Mouse (Mus musculus): ENCODE data around the gene Dnah10. TPM values are rescaled to one million over a fixed set of nuclear protein-coding genes. Genes with fewer than 3 reads are reported as not detected.

Gene Dnah10
- polyA plus RNA-seq (2014; fragmentation: Nextera tagmentation; extraction: Ambion mirVana): 0.03 and 0.05 TPM in 2 replicates

- H3K4me3 ChIP-seq (ENCODE audit: low read depth, low read length): no peak within 1 kb of the TSS
- H3K9me3 ChIP-seq (ENCODE audit: control insufficient read depth, low read length): no peaks in the 10 kb centered on the region
- H3K36me3 ChIP-seq (ENCODE audit: control insufficient read depth, insufficient read depth, low read length): peaks cover 7% of the 10 kb centered on the region
- ATAC-seq (ENCODE audit: insufficient read depth, low FRiP score, low TSS enrichment): no peak
- WGBS: 9% methylated on average over 29 of the region's 29 CpGs
- no peak within 1 kb of the TSS for H3K9ac ChIP-seq (ENCODE audit: low read length)
- H3K4me1 ChIP-seq (ENCODE audit: control insufficient read depth, insufficient read depth, low read length): peaks cover 3% of the 10 kb centered on the region; the same call in 1 of the 2 replicates
- H3K4me2 ChIP-seq (ENCODE audit: low read depth): no peak within 1 kb of the TSS
- no peak within 1 kb of the TSS for H3K27ac ChIP-seq (ENCODE audit: low read depth, low read length)
- DNase-seq (ENCODE audit: low spot score): peak; percentile 43
- no peaks in the 10 kb centered on the region for H3K27me3 ChIP-seq (ENCODE audit: control insufficient read depth, insufficient read depth, low read length)
Measured at GRCm38 (mm10) chr5:124724997-124725396, at the start of gene Dnah10. Dnah10 (plus strand) TSS chr5:124725085.

- H3K4me1 ChIP-seq (ENCODE audit: control insufficient read depth, insufficient read depth, low read length): no peaks in the 10 kb centered on the region
- DNase-seq (ENCODE audit: low spot score) (no peak), ATAC-seq (ENCODE audit: insufficient read depth, low FRiP score, low TSS enrichment) (no peak)
- no peaks in the 10 kb centered on the region for H3K9me3 ChIP-seq (ENCODE audit: control insufficient read depth, low read length)
- no peak overlapping the region for H3K27ac ChIP-seq (ENCODE audit: low read depth, low read length)
- H3K9ac ChIP-seq (ENCODE audit: low read length): no peak overlapping the region
- WGBS: 94% methylated on average over 5 of the region's 5 CpGs
- no peak overlapping the region for H3K4me2 ChIP-seq (ENCODE audit: low read depth)
- no peaks in the 10 kb centered on the region for H3K27me3 ChIP-seq (ENCODE audit: control insufficient read depth, insufficient read depth, low read length)
- H3K4me3 ChIP-seq (ENCODE audit: low read depth, low read length): no peak overlapping the region
- peaks cover 17% of the 10 kb centered on the region for H3K36me3 ChIP-seq (ENCODE audit: control insufficient read depth, insufficient read depth, low read length)
Measured at GRCm38 (mm10) chr5:124713741-124714140, 11.1 kb upstream of the Dnah10 start.

GRCm38 (mm10) chr5:124715135-124715534 lies 9.8 kb upstream of the Dnah10 start:
- Histone ChIP-seq H3K4me3 (ENCODE audit: low read depth, low read length) (no peak overlapping the region), H3K36me3 (ENCODE audit: control insufficient read depth, insufficient read depth, low read length) (peaks cover 27% of the 10 kb centered on the region), H3K9me3 (ENCODE audit: control insufficient read depth, low read length) (no peaks in the 10 kb centered on the region), H3K4me1 (ENCODE audit: control insufficient read depth, insufficient read depth, low read length) (no peaks in the 10 kb centered on the region), H3K4me2 (ENCODE audit: low read depth) (no peak overlapping the region), H3K27me3 (ENCODE audit: control insufficient read depth, insufficient read depth, low read length) (no peaks in the 10 kb centered on the region), H3K27ac (ENCODE audit: low read depth, low read length) (no peak overlapping the region), H3K9ac (ENCODE audit: low read length) (no peak overlapping the region)
- no peak for ATAC-seq (ENCODE audit: insufficient read depth, low FRiP score, low TSS enrichment)
- 90% methylated on average over 8 of the region's 8 CpGs for WGBS
- DNase-seq (ENCODE audit: low spot score): no peak

- Histone ChIP-seq H3K9ac (ENCODE audit: low read length) (no peak overlapping the region), H3K4me1 (ENCODE audit: control insufficient read depth, insufficient read depth, low read length) (no peaks in the 10 kb centered on the region), H3K36me3 (ENCODE audit: control insufficient read depth, insufficient read depth, low read length) (peaks cover 25% of the 10 kb centered on the region), H3K27ac (ENCODE audit: low read depth, low read length) (no peak overlapping the region), H3K9me3 (ENCODE audit: control insufficient read depth, low read length) (no peaks in the 10 kb centered on the region), H3K4me2 (ENCODE audit: low read depth) (no peak overlapping the region), H3K27me3 (ENCODE audit: control insufficient read depth, insufficient read depth, low read length) (no peaks in the 10 kb centered on the region), H3K4me3 (ENCODE audit: low read depth, low read length) (no peak overlapping the region)
- ATAC-seq (ENCODE audit: insufficient read depth, low FRiP score, low TSS enrichment): no peak
- WGBS: 94% methylated on average over 11 of the region's 11 CpGs
- no peak for DNase-seq (ENCODE audit: low spot score)
Measured at GRCm38 (mm10) chr5:124717969-124718368, 6.9 kb upstream of the Dnah10 start.

- ATAC-seq (ENCODE audit: insufficient read depth, low FRiP score, low TSS enrichment) (no peak), DNase-seq (ENCODE audit: low spot score) (no peak)
- Histone ChIP-seq H3K27me3 (ENCODE audit: control insufficient read depth, insufficient read depth, low read length) (no peaks in the 10 kb centered on the region), H3K4me2 (ENCODE audit: low read depth) (no peak overlapping the region), H3K9ac (ENCODE audit: low read length) (no peak overlapping the region), H3K9me3 (ENCODE audit: control insufficient read depth, low read length) (no peaks in the 10 kb centered on the region), H3K4me3 (ENCODE audit: low read depth, low read length) (no peak overlapping the region), H3K36me3 (ENCODE audit: control insufficient read depth, insufficient read depth, low read length) (peaks cover 24% of the 10 kb centered on the region), H3K4me1 (ENCODE audit: control insufficient read depth, insufficient read depth, low read length) (no peaks in the 10 kb centered on the region), H3K27ac (ENCODE audit: low read depth, low read length) (no peak overlapping the region)
- 95% methylated on average over 7 of the region's 7 CpGs for WGBS
Measured at GRCm38 (mm10) chr5:124718396-124718795, 6.5 kb upstream of the Dnah10 start.

GRCm38 (mm10) chr5:124723125-124723524 lies 1.8 kb upstream of the Dnah10 start:
- Histone ChIP-seq H3K9me3 (ENCODE audit: control insufficient read depth, low read length) (no peaks in the 10 kb centered on the region), H3K27ac (ENCODE audit: low read depth, low read length) (no peak overlapping the region), H3K4me3 (ENCODE audit: low read depth, low read length) (no peak overlapping the region), H3K4me1 (ENCODE audit: control insufficient read depth, insufficient read depth, low read length) (peaks cover 3% of the 10 kb centered on the region; the same call in 1 of the 2 replicates), H3K27me3 (ENCODE audit: control insufficient read depth, insufficient read depth, low read length) (no peaks in the 10 kb centered on the region), H3K4me2 (ENCODE audit: low read depth) (no peak overlapping the region), H3K36me3 (ENCODE audit: control insufficient read depth, insufficient read depth, low read length) (peaks cover 20% of the 10 kb centered on the region), H3K9ac (ENCODE audit: low read length) (no peak overlapping the region)
- ATAC-seq (ENCODE audit: insufficient read depth, low FRiP score, low TSS enrichment) (no peak), DNase-seq (ENCODE audit: low spot score) (no peak)
- 92% methylated on average over 6 of the region's 6 CpGs for WGBS

GRCm38 (mm10) chr5:124729662-124730206 lies 4.8 kb downstream of the Dnah10 start:
- 19% methylated on average over 21 of the region's 21 CpGs for WGBS
- DNase-seq (ENCODE audit: low spot score) (no peak), ATAC-seq (ENCODE audit: insufficient read depth, low FRiP score, low TSS enrichment) (no peak)
- Histone ChIP-seq H3K9ac (ENCODE audit: low read length) (no peak overlapping the region), H3K4me2 (ENCODE audit: low read depth) (peak overlapping the region; percentile 31), H3K4me3 (ENCODE audit: low read depth, low read length) (no peak overlapping the region), H3K36me3 (ENCODE audit: control insufficient read depth, insufficient read depth, low read length) (no peaks in the 10 kb centered on the region), H3K4me1 (ENCODE audit: control insufficient read depth, insufficient read depth, low read length) (peaks cover under 1% of the 10 kb centered on the region; the same call in 1 of the 2 replicates), H3K9me3 (ENCODE audit: control insufficient read depth, low read length) (no peaks in the 10 kb centered on the region), H3K27me3 (ENCODE audit: control insufficient read depth, insufficient read depth, low read length) (no peaks in the 10 kb centered on the region), H3K27ac (ENCODE audit: low read depth, low read length) (no peak overlapping the region)

- H3K9ac ChIP-seq (ENCODE audit: low read length): no peak overlapping the region
- no peaks in the 10 kb centered on the region for H3K36me3 ChIP-seq (ENCODE audit: control insufficient read depth, insufficient read depth, low read length)
- H3K4me1 ChIP-seq (ENCODE audit: control insufficient read depth, insufficient read depth, low read length): no peaks in the 10 kb centered on the region
- H3K27me3 ChIP-seq (ENCODE audit: control insufficient read depth, insufficient read depth, low read length): no peaks in the 10 kb centered on the region
- no peak for ATAC-seq (ENCODE audit: insufficient read depth, low FRiP score, low TSS enrichment)
- no peaks in the 10 kb centered on the region for H3K9me3 ChIP-seq (ENCODE audit: control insufficient read depth, low read length)
- H3K4me3 ChIP-seq (ENCODE audit: low read depth, low read length): no peak overlapping the region
- no peak overlapping the region for H3K4me2 ChIP-seq (ENCODE audit: low read depth)
- no peak overlapping the region for H3K27ac ChIP-seq (ENCODE audit: low read depth, low read length)
- no peak for DNase-seq (ENCODE audit: low spot score)
- WGBS: 89% methylated on average over 12 of the region's 12 CpGs
Measured at GRCm38 (mm10) chr5:124733961-124734360, 9.1 kb downstream of the Dnah10 start.

- no peaks in the 10 kb centered on the region for H3K27me3 ChIP-seq (ENCODE audit: control insufficient read depth, insufficient read depth, low read length)
- WGBS: 94% methylated on average over 21 of the region's 21 CpGs
- H3K27ac ChIP-seq (ENCODE audit: low read depth, low read length): no peak overlapping the region
- no peaks in the 10 kb centered on the region for H3K36me3 ChIP-seq (ENCODE audit: control insufficient read depth, insufficient read depth, low read length)
- no peak overlapping the region for H3K4me2 ChIP-seq (ENCODE audit: low read depth)
- no peak overlapping the region for H3K9ac ChIP-seq (ENCODE audit: low read length)
- no peaks in the 10 kb centered on the region for H3K4me1 ChIP-seq (ENCODE audit: control insufficient read depth, insufficient read depth, low read length)
- no peak for DNase-seq (ENCODE audit: low spot score)
- no peak for ATAC-seq (ENCODE audit: insufficient read depth, low FRiP score, low TSS enrichment)
- H3K9me3 ChIP-seq (ENCODE audit: control insufficient read depth, low read length): 0 out of 2 replicates have a peak, but pooled peaks cover 3% of the 10 kb centered on the region
- no peak overlapping the region for H3K4me3 ChIP-seq (ENCODE audit: low read depth, low read length)
Measured at GRCm38 (mm10) chr5:124741898-124742599, 17.2 kb downstream of the Dnah10 start.
